Mouse (Mus musculus) heart, adult 2 months (tissue): ENCODE data around the gene Tle2.

ENCODE experiments used
- CTCF ChIP-seq: fragments of 200-600 bp; IDR thresholded peaks from 2 replicates; pipeline ENCODE4 v1.8.1; 2022; ENCODE audit warnings: antibody characterized with exemption, mild to moderate bottlenecking, moderate library complexity
- EP300 ChIP-seq: fragments of 200-500 bp; IDR thresholded peaks from 2 replicates; pipeline ENCODE4 v1.6.1; 2011; ENCODE audit warnings: low read depth, low read length, control low read depth; ENCODE audit not compliant: insufficient read depth

GRCm38 (mm10) chr10:81627836-81628220, 53.5 kb downstream of the Tle2 start:
- no peak for TF ChIP-seq CTCF
- no peak for TF ChIP-seq EP300
